Mouse (Mus musculus): ENCODE results near the gene Pcbp3.

DNA sequence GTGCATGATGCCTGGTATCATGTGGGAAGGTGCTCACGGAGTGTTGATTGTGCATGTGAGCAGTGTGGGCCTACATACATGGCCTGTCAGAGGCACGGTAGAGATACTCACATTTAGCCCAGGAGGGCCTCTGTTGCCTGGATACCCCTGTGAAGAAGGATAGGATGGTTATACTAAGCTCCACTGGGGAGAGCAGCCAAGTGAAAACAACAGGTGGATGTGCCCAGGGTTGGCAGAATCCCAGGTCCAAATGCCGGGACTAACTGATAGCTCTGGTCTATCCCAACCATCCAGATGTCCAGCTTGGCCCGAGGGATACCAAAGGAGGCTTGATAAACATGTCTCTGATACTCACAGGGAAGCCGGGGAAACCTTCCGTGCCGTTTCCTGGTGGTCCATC, 247.4 kb downstream of the Pcbp3 start:
- no peak for TF ChIP-seq CTCF (IDR thresholded peaks at IDR 0.05; ENCODE audit: insufficient read depth, low read depth, low read length)
- TF ChIP-seq POLR2A (IDR thresholded peaks at IDR 0.05; ENCODE audit: insufficient read depth, low read depth, low read length), result no peak
